Mouse (Mus musculus) cerebral cortex, adult 2 months (tissue): ENCODE results near the gene Krt83.

Experiments
- WGBS: fragments of 180-500 bp; shearing (Covaris S2); methylation state at CpG from one replicate; pipeline ENCODE4 v1.1.7; 2018; 5-methylcytosine and 5-hydroxymethylcytosine counted together

Gene Krt83

DNA sequence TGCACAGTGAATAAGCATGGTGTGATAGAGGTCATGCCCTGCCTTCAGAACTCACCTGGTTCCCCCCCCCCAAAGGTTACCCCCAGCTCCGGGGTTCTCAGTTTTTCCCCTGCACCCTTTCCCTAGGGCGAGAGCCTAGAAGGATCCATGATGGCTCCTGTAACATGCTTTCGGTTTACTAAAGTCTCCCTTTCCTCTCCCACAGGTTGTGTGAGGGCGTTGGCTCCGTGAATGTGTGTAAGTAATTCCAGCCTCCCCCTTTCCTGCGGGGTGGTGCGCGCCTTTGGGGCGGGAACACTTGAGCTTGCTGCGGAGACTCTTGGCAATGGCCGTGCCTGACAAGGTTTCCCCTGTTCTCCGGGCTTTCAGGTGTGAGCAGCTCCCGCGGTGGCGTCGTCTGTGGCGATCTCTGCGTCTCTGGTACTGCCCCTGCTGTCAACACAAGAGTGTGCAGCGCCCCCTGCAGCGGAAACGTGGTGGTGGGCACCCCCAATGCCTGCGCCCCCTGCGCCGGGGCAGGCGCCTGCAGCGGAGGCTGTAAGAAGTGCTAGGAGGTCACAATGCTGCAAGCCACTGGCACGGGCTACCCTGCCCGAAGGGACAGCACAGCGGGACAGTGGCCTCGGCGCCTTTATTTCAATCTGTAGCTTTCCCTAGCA lies 12.2 kb downstream of the Krt83 start:
- WGBS: 8% methylated on average over 31 of the region's 31 CpGs

GRCm38 (mm10) chr15:101472952-101473528 lies 18.3 kb downstream of the Krt83 start, which contains the start of gene Krt86:
Gene Krt86, plus strand, starts transcription at chr15:101473478.
- 59% methylated on average over 10 of the region's 10 CpGs for WGBS

GRCm38 (mm10) chr15:101469093-101469492 lies 22.2 kb downstream of the Krt83 start:
- 88% methylated on average over 4 of the region's 4 CpGs for whole genome bisulfite sequencing

GRCm38 (mm10) chr15:101463651-101464050 lies 27.7 kb downstream of the Krt83 start, which contains the start of gene Krt81:
Gene Krt81, minus strand, starts transcription at chr15:101463751.
- WGBS: 88% methylated on average over 13 of the region's 13 CpGs

DNA sequence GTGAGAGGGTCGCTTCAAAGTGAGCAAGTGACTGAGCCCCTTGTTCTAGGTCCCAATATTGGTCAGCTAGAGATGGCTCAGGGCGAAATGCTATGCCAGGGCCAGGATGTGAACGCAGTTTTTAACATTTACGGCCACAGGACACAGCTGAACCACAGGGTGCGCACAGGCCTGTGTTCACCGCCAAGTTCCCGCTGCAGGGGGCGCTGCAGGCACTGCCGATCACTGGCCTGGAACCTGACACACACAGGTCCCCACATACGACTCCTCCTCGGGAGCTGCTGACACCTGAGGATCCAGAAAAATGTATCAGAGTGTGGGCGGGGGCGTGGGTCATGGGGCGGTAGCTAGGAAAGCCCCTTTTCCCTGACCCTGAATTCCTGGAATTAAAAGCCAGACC lies 32.0 kb downstream of the Krt83 start:
- 85% methylated on average over 14 of the region's 14 CpGs for WGBS

- 60% methylated on average over 16 of the region's 16 CpGs for WGBS
Observed at GRCm38 (mm10) chr15:101458361-101458930, 32.9 kb downstream of the Krt83 start.

- 93% methylated on average over 6 of the region's 6 CpGs for WGBS
Observed at GRCm38 (mm10) chr15:101455891-101456290, 35.4 kb downstream of the Krt83 start.

GRCm38 (mm10) chr15:101455292-101455691 lies 36.0 kb downstream of the Krt83 start:
- WGBS: 87% methylated on average over 2 of the region's 2 CpGs

- WGBS: 89% methylated on average over 8 of the region's 8 CpGs
Observed at GRCm38 (mm10) chr15:101454774-101455173, 36.5 kb downstream of the Krt83 start.

DNA sequence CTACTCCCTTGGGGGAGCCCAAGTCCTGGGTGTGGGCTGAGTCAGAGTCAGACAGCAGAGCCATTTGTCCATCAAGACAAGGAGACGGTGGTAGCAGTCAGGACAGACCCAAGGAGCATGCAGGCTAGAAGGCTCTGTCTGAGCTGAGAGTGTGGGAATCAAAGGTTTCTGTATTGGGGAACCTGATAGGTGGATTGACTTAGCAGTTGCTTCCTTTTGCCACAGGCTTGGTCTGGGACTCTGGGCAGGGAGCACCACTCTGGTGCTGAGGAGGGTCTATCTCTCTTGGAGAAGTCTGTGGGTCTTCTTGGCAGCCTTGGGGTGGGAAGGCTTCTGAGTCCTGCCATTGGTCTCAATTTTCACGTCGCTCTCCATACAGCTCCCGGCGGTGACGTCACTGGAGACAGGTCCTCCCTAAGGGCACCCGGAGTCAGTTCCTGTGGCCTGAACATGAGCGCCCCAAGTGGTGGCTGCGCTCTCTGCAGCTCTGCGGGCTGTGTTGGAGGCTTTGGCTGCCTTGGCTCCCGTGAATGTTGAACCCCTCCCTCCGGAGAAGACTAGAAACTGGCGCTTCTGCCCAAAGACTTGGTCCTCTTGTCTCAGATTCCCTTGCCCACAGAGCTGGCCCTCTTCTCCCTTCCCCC lies 38.1 kb downstream of the Krt83 start:
- WGBS: 7% methylated on average over 13 of the region's 13 CpGs

DNA sequence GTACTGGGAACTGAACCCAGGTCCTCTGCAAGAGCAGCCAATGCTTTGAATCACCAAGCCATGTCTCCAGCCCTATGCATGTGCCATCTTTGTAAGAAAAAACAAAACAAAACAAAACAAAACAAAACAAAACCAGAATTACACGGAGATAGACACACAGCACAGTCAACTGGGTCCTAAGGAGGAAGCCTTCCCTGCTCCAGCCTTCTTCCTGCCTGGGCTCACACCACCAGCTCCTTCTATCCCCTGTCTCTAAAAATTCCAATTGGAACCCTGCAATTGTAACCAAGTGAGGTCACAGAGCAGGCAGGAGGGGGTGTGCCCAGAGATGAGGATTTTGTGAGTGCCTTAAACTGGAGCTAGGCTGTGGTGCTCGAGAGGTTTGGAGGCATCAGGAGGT lies 43.9 kb downstream of the Krt83 start, which contains the start of gene Krt88:
TSS of gene Krt88 (plus strand) at position 301 of the 400 bp plus-strand sequence.
- WGBS: 78% methylated on average over 2 of the region's 2 CpGs

- 47% methylated on average over 11 of the region's 11 CpGs for WGBS
Observed at GRCm38 (mm10) chr15:101446572-101446971, 44.7 kb downstream of the Krt83 start.

DNA sequence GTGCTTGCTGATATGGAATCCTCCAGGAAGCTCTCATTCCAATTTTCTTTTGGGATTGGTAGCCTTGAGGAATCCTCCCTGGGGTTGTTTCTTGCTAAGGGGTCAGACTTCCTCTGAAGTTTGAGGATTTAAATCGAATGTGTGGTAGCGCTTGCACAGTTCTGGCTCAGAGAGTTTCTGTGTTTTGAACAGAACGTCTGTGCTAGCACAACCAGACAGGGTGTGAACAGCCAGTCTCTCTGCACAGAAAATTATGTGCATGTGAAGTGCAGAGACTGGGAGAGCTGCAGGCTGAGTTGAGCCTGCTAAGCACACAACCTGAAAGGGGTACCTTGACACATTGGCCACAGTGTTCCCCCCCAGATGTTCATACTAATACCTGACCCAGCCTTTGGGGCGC lies 50.5 kb downstream of the Krt83 start:
- 59% methylated on average over 4 of the region's 4 CpGs for WGBS

- 6% methylated on average over 34 of the region's 34 CpGs for WGBS
Observed at GRCm38 (mm10) chr15:101438555-101438954, 52.8 kb downstream of the Krt83 start, which contains the start of gene Krt87. Gene Krt87, minus strand, starts transcription at chr15:101438804.

DNA sequence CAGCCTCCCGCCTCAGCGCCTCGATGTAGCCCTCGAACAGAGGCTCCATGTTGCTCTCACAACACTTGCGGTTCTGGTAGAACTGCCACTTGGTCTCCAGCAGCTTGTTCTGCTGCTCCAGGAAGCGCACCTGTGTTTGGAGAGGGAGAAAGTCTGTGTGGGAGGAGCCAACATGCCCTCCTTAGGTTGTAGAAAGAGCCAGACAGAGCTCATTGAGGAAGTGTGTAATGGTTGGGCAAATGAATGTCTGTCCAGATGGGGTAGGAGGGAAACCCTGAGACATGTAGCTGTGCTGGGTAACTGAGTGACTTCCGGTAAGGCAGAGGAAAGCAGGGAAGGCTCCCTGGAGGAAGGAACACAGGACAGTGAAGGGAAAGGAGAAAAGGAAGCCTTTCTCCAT lies 54.7 kb downstream of the Krt83 start:
- 92% methylated on average over 7 of the region's 7 CpGs for WGBS
